Mouse (Mus musculus) skeletal muscle tissue, adult 2 months (tissue): ENCODE results near the gene Gm20911.
"Not testable (repeated sequence)": the region's sequence is repeated elsewhere in the genome, so short reads cannot be mapped to it uniquely, and the experiment has no call there.

Experiments
- DNase-seq: peaks from one replicate; pipeline ENCODE4 v3.0.0-alpha.2; 2012; ENCODE audit warnings: low read depth, low spot score

The Gm20911 gene

DNA sequence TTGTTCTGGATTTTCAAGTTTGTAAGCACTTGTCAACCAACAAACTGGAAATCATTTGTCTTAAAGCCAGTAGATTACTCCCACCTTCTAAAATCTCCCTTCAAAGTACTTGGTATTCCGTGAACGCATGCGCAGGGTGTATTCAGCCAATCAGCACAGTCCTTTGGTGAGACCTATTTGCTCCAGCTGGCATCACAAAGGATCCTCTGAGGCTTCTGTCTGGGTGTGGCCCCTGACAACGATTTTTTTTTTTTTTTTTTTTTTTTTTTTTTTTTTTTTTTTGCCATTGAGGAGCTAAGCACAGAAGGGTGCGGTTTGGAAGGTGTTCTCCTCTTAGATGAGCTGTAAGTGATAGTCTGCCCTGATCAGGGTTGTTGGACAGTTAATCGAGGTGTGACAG lies at the start of gene Gm20911:
Gene Gm20911 (plus strand): TSS at position 301 of the 400 bp plus-strand sequence.
- DNase-seq, result not testable (repeated sequence)
